Mouse (Mus musculus): Measurements from ENCODE around the gene Usp13.

GRCm38 (mm10) chr3:32903462-32903861, 86.1 kb downstream of the Usp13 start:
- TF ChIP-seq POLR2A (IDR thresholded peaks at IDR 0.05; ENCODE audit: extremely low read depth, insufficient read depth, low read length) (no peak), CTCF (IDR thresholded peaks at IDR 0.05; ENCODE audit: extremely low read depth, insufficient read depth, low read length) (no peak)
